Mouse (Mus musculus): ENCODE measurements around the gene Cspg5. TPM values are rescaled to one million over a fixed set of nuclear protein-coding genes. Genes with fewer than 3 reads are reported as not detected.

The Cspg5 gene
- polyA plus RNA-seq, 1 experiment = 139 TPM

- TF ChIP-seq CTCF (IDR thresholded peaks at IDR 0.05; ENCODE audit: borderline replicate concordance, extremely low read depth, insufficient read depth, insufficient read length) (no peak), POLR2A (IDR thresholded peaks at IDR 0.05; ENCODE audit: borderline replicate concordance, extremely low read depth, insufficient read depth, insufficient read length, poor library complexity, severe bottlenecking) (no peak)
- no peak for DNase-seq (ENCODE audit: low read depth)
These were observed 13.1 kb upstream of the Cspg5 start for GRCm38 (mm10) chr9:110230395-110231071.

- TF ChIP-seq POLR2A (IDR thresholded peaks at IDR 0.05; ENCODE audit: borderline replicate concordance, extremely low read depth, insufficient read depth, insufficient read length, poor library complexity, severe bottlenecking) (no peak), CTCF (IDR thresholded peaks at IDR 0.05; ENCODE audit: borderline replicate concordance, extremely low read depth, insufficient read depth, insufficient read length) (no peak)
- no peak for DNase-seq (ENCODE audit: low read depth)
These were observed 8.6 kb upstream of the Cspg5 start for GRCm38 (mm10) chr9:110234962-110235361.

- TF ChIP-seq CTCF (IDR thresholded peaks at IDR 0.05; ENCODE audit: borderline replicate concordance, extremely low read depth, insufficient read depth, insufficient read length) (no peak), POLR2A (IDR thresholded peaks at IDR 0.05; ENCODE audit: borderline replicate concordance, extremely low read depth, insufficient read depth, insufficient read length, poor library complexity, severe bottlenecking) (no peak)
- DNase-seq (ENCODE audit: low read depth) = no peak
These were observed 945 bp downstream of the Cspg5 start for GRCm38 (mm10) chr9:110244567-110244888.

GRCm38 (mm10) chr9:110244889-110245589 lies 1.5 kb downstream of the Cspg5 start:
- TF ChIP-seq POLR2A (IDR thresholded peaks at IDR 0.05; ENCODE audit: borderline replicate concordance, extremely low read depth, insufficient read depth, insufficient read length, poor library complexity, severe bottlenecking) (0 out of 2 replicates have a peak, but pooled peaks have one; percentile 15), CTCF (IDR thresholded peaks at IDR 0.05; ENCODE audit: borderline replicate concordance, extremely low read depth, insufficient read depth, insufficient read length) (no peak)
- peak; percentile 81 for DNase-seq (ENCODE audit: low read depth)

- TF ChIP-seq POLR2A (IDR thresholded peaks at IDR 0.05; ENCODE audit: borderline replicate concordance, extremely low read depth, insufficient read depth, insufficient read length, poor library complexity, severe bottlenecking) (no peak), CTCF (IDR thresholded peaks at IDR 0.05; ENCODE audit: borderline replicate concordance, extremely low read depth, insufficient read depth, insufficient read length) (no peak)
- peak; percentile 79 for DNase-seq (ENCODE audit: low read depth)
These were observed 2.2 kb downstream of the Cspg5 start for GRCm38 (mm10) chr9:110245590-110246320.

GRCm38 (mm10) chr9:110246321-110246640 lies 2.7 kb downstream of the Cspg5 start:
- TF ChIP-seq CTCF (IDR thresholded peaks at IDR 0.05; ENCODE audit: borderline replicate concordance, extremely low read depth, insufficient read depth, insufficient read length) (no peak), POLR2A (IDR thresholded peaks at IDR 0.05; ENCODE audit: borderline replicate concordance, extremely low read depth, insufficient read depth, insufficient read length, poor library complexity, severe bottlenecking) (no peak)
- DNase-seq (ENCODE audit: low read depth) = no peak

- no peak for DNase-seq (ENCODE audit: low read depth)
- TF ChIP-seq CTCF (IDR thresholded peaks at IDR 0.05; ENCODE audit: borderline replicate concordance, extremely low read depth, insufficient read depth, insufficient read length) (no peak), POLR2A (IDR thresholded peaks at IDR 0.05; ENCODE audit: borderline replicate concordance, extremely low read depth, insufficient read depth, insufficient read length, poor library complexity, severe bottlenecking) (no peak)
These were observed 3.5 kb downstream of the Cspg5 start for GRCm38 (mm10) chr9:110247049-110247448.

GRCm38 (mm10) chr9:110248861-110249260 lies 5.3 kb downstream of the Cspg5 start:
- TF ChIP-seq CTCF (IDR thresholded peaks at IDR 0.05; ENCODE audit: borderline replicate concordance, extremely low read depth, insufficient read depth, insufficient read length) (no peak), POLR2A (IDR thresholded peaks at IDR 0.05; ENCODE audit: borderline replicate concordance, extremely low read depth, insufficient read depth, insufficient read length, poor library complexity, severe bottlenecking) (no peak)
- no peak for DNase-seq (ENCODE audit: low read depth)

GRCm38 (mm10) chr9:110249823-110250543 lies 6.4 kb downstream of the Cspg5 start:
- TF ChIP-seq POLR2A (IDR thresholded peaks at IDR 0.05; ENCODE audit: borderline replicate concordance, extremely low read depth, insufficient read depth, insufficient read length, poor library complexity, severe bottlenecking) (no peak), CTCF (IDR thresholded peaks at IDR 0.05; ENCODE audit: borderline replicate concordance, extremely low read depth, insufficient read depth, insufficient read length) (no peak)

GRCm38 (mm10) chr9:110250776-110251175 lies 7.2 kb downstream of the Cspg5 start:
- DNase-seq (ENCODE audit: low read depth) = peak; percentile 37
- TF ChIP-seq CTCF (IDR thresholded peaks at IDR 0.05; ENCODE audit: borderline replicate concordance, extremely low read depth, insufficient read depth, insufficient read length) (no peak), POLR2A (IDR thresholded peaks at IDR 0.05; ENCODE audit: borderline replicate concordance, extremely low read depth, insufficient read depth, insufficient read length, poor library complexity, severe bottlenecking) (no peak)

More at GRCm38 (mm10) chr9:110249823-110250543, 6.4 kb downstream of the Cspg5 start:
- peak; percentile 96 for DNase-seq (ENCODE audit: low read depth)

All from brain, embryonic 14.5 days (tissue).